Mouse (Mus musculus) CH12.LX (cell line): ENCODE measurements at regions not wholly inside any gene's neighbourhood (a gene's known extent, or its start where the extent isn't known, plus 50 kb on each side); places are given as distances from the start of the nearest gene placed in this dataset.

Source experiments
- DNase-seq: peaks from one replicate; pipeline ENCODE4 v3.0.0-alpha.2; 2013; ENCODE audit errors: extremely low read depth
- H3K27ac ChIP-seq: 2 replicates; pipeline ENCODE4 v1.5.1; 2012; ENCODE audit warnings: low read depth, mild to moderate bottlenecking, control low read depth, moderate library complexity; ENCODE audit not compliant: insufficient read depth
- H3K27me3 ChIP-seq: replicated peaks from 2 replicates; pipeline ENCODE3; 2012; ENCODE audit warnings: inconsistent platforms
- H3K36me3 ChIP-seq, 2 experiments: replicated peaks in 1 of 2; 2 replicates each; pipeline versions ENCODE3 to v1.6.1; 2012; ENCODE audit warnings: inconsistent platforms in 1 of 2, low read length in 1 of 2, mild to moderate bottlenecking in 1 of 2, mixed read lengths in 1 of 2, moderate library complexity in 1 of 2; ENCODE audit not compliant: control insufficient read depth in 1 of 2, insufficient read depth in 1 of 2
- H3K4me1 ChIP-seq, 2 experiments: 2 replicates each; pipeline ENCODE4 v1.6.1; 2012; ENCODE audit warnings: inconsistent platforms in 1 of 2, moderate library complexity in 1 of 2; ENCODE audit not compliant: insufficient read depth in 2 of 2, control insufficient read depth in 1 of 2
- H3K4me2 ChIP-seq: 2 replicates; pipeline ENCODE4 v1.6.1; 2012; ENCODE audit warnings: low read depth, mild to moderate bottlenecking, control low read depth; ENCODE audit not compliant: poor library complexity, insufficient read depth, severe bottlenecking
- H3K4me3 ChIP-seq, 3 experiments: fragments of 150-350 bp in 1 of 3; sonication (generic) in 1 of 3; replicated peaks in 1 of 3; 2 replicates each; pipeline versions ENCODE3 to v1.5.1; 2011 to 2012; ENCODE audit warnings: low read depth in 2 of 3, low read length in 2 of 3, mild to moderate bottlenecking in 2 of 3, moderate library complexity in 2 of 3, control low read depth in 1 of 3, improper control_type of control experiment in 1 of 3, inconsistent platforms in 1 of 3, mixed read lengths in 1 of 3; ENCODE audit not compliant: poor library complexity in 1 of 3
- H3K79me2 ChIP-seq: replicated peaks from 2 replicates; pipeline ENCODE4 v1.6.1; 2012; ENCODE audit warnings: mild to moderate bottlenecking, moderate library complexity; ENCODE audit not compliant: control insufficient read depth, poor library complexity, insufficient read depth, severe bottlenecking; ENCODE audit errors: extremely low read depth
- H3K9ac ChIP-seq: 2 replicates; pipeline ENCODE4 v1.6.1; 2012; ENCODE audit warnings: low read depth, mild to moderate bottlenecking, control low read depth, moderate library complexity; ENCODE audit not compliant: insufficient read depth
- H3K9me3 ChIP-seq: replicated peaks from 2 replicates; pipeline ENCODE3; 2012; ENCODE audit warnings: low read length, inconsistent platforms, mixed read lengths
- CHD1 ChIP-seq: IDR thresholded peaks from 2 replicates; pipeline ENCODE4 v1.6.1; 2012; ENCODE audit warnings: low read depth, low read length, improper control_type of control experiment, inconsistent platforms
- CHD2 ChIP-seq: IDR thresholded peaks from 2 replicates; pipeline ENCODE4 v1.6.1; 2011; ENCODE audit warnings: low read length, improper control_type of control experiment
- CTCF ChIP-seq, 2 experiments: IDR thresholded peaks in 1 of 2; conservative IDR thresholded peaks in 1 of 2; 2 replicates each; pipeline ENCODE4 v1.5.1; 2011 to 2012; ENCODE audit warnings: low read depth in 2 of 2, low read length in 2 of 2, improper control_type of control experiment in 1 of 2, inconsistent platforms in 1 of 2, mild to moderate bottlenecking in 1 of 2, moderate library complexity in 1 of 2
- ELF1 ChIP-seq: IDR thresholded peaks from 2 replicates; pipeline ENCODE4 v1.6.1; 2014; ENCODE audit warnings: low read depth, mild to moderate bottlenecking, inconsistent platforms, low read length, improper control_type of control experiment
- EP300 ChIP-seq: IDR thresholded peaks from 2 replicates; pipeline ENCODE4 v1.6.1; 2011; ENCODE audit warnings: low read length, improper control_type of control experiment
- ETS1 ChIP-seq: conservative IDR thresholded peaks from 2 replicates; pipeline ENCODE4 v1.6.1; 2012; ENCODE audit warnings: low read depth, mild to moderate bottlenecking, inconsistent platforms, low read length, improper control_type of control experiment, moderate library complexity
- HCFC1 ChIP-seq: IDR thresholded peaks from 2 replicates; pipeline ENCODE4 v1.6.1; 2012; ENCODE audit warnings: low read depth, mild to moderate bottlenecking, inconsistent platforms, low read length, improper control_type of control experiment
- JUN ChIP-seq: IDR thresholded peaks from 2 replicates; pipeline ENCODE4 v1.6.1; 2011; ENCODE audit warnings: low read depth, mild to moderate bottlenecking, low read length, improper control_type of control experiment, moderate library complexity; ENCODE audit not compliant: insufficient read depth
- JUND ChIP-seq: conservative IDR thresholded peaks from 2 replicates; pipeline ENCODE4 v1.6.1; 2011; ENCODE audit warnings: low read depth, low read length, improper control_type of control experiment
- MAFK ChIP-seq: IDR thresholded peaks from 2 replicates; pipeline ENCODE4 v1.6.1; 2011; ENCODE audit warnings: low read length, improper control_type of control experiment; ENCODE audit not compliant: insufficient replicate concordance
- MAZ ChIP-seq: IDR thresholded peaks from 2 replicates; pipeline ENCODE4 v1.6.1; 2012; ENCODE audit warnings: low read depth, mild to moderate bottlenecking, inconsistent platforms, low read length, improper control_type of control experiment, moderate library complexity
- MXI1 ChIP-seq: IDR thresholded peaks from 2 replicates; pipeline ENCODE4 v1.6.1; 2011; ENCODE audit warnings: mild to moderate bottlenecking, low read depth, low read length, improper control_type of control experiment
- PAX5 ChIP-seq: IDR thresholded peaks from 2 replicates; pipeline ENCODE4 v1.6.1; 2012; ENCODE audit warnings: low read length, inconsistent platforms, mixed read lengths
- POLR2AphosphoS2 ChIP-seq: IDR thresholded peaks from 2 replicates; pipeline ENCODE4 v1.6.1; 2011; ENCODE audit warnings: low read depth, low read length, improper control_type of control experiment
- RCOR1 ChIP-seq: conservative IDR thresholded peaks from 2 replicates; pipeline ENCODE4 v1.6.1; 2012; ENCODE audit warnings: low read depth, mild to moderate bottlenecking, inconsistent platforms, low read length, improper control_type of control experiment
- UBTF ChIP-seq: IDR thresholded peaks from 2 replicates; pipeline ENCODE4 v1.6.1; 2012; ENCODE audit warnings: low read depth, mild to moderate bottlenecking, inconsistent platforms, low read length, improper control_type of control experiment, moderate library complexity
- ZKSCAN1 ChIP-seq: IDR thresholded peaks from 2 replicates; pipeline ENCODE4 v1.6.1; 2012; ENCODE audit warnings: low read depth, inconsistent platforms, low read length, improper control_type of control experiment, borderline replicate concordance
- ZMIZ1 ChIP-seq: IDR thresholded peaks from 2 replicates; pipeline ENCODE4 v1.6.1; 2012; ENCODE audit warnings: low read depth, mild to moderate bottlenecking, inconsistent platforms, low read length, improper control_type of control experiment
- dilution Hi-C: fragments of 300-500 bp; cut with MboI; formaldehyde crosslinking; loops from 2 replicates; pipeline ENCODE4 v1.14.3; 2020; ENCODE audit warnings: low sequenced_read_pairs; ENCODE audit not compliant: extremely low pct_unique_long_range_greater_than_20kb, extremely low pct_ligation_motif_present
- in situ Hi-C: fragments of 300-500 bp; cut with MboI; formaldehyde crosslinking; loops from 3 replicates; pipeline ENCODE4 v1.14.3; 2019; ENCODE audit warnings: low sequenced_read_pairs, low pct_ligation_motif_present, low pct_unique_long_range_greater_than_20kb, mixed read lengths

DNA sequence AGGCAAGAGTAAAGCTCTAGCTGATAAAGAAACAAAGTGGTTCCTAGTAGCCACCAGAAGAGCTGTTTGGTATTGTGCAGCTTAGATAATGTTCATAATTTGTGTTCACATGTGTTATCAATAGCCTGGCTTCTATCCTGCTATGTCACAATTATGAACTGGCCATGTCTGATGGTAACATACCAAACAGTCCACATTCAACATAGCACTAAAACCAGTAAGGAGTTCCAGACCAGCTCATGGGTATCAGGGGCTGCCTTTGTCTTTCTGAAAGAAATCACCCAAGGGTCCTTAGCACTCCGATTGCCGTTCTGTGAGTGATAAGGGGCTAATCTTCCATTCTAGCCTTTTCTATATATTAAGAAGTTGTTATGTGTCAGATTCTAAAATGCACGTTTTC is 58.7 kb upstream of the Nampt start:
- peaks cover 2 to 32% of the 10 kb centered on the region in 2 experiments; a peak in 3 of 4 replicates for H3K4me1 ChIP-seq
- in situ Hi-C loops: no loop called here
- TF ChIP-seq MAFK: no peak
- no peak for TF ChIP-seq ETS1
- TF ChIP-seq MAZ: no peak
- no peak for TF ChIP-seq JUND
- TF ChIP-seq ZMIZ1: no peak
- TF ChIP-seq JUN: no peak
- TF ChIP-seq ZKSCAN1: no peak
- TF ChIP-seq POLR2AphosphoS2: no peak
- no peak for TF ChIP-seq CTCF (conservative IDR thresholded peaks at IDR 0.05 in 1 of 2, IDR thresholded peaks at IDR 0.05 in 1 of 2; ENCODE audit: low read depth in 2 of 2, low read length in 2 of 2)
- no peak for TF ChIP-seq UBTF
- no peak for TF ChIP-seq PAX5
- no peak for TF ChIP-seq ELF1
- no peak for TF ChIP-seq RCOR1
- TF ChIP-seq MXI1: no peak
- no peak for TF ChIP-seq CHD1
- TF ChIP-seq HCFC1: no peak
- no peak for TF ChIP-seq EP300
- no peak for TF ChIP-seq CHD2
- TF ChIP-seq, all 38 proteins: peak for 0
- no peak overlapping the region for H3K4me2 ChIP-seq
- no peaks in the 10 kb centered on the region for H3K27me3 ChIP-seq
- H3K79me2 ChIP-seq: no peaks in the 10 kb centered on the region
- H3K4me3 ChIP-seq: no peak overlapping the region
- DNase-seq: no peak
- H3K9ac ChIP-seq: no peak overlapping the region
- dilution Hi-C loops: no loop called here
- H3K9me3 ChIP-seq: no peaks in the 10 kb centered on the region
- no peaks in the 10 kb centered on the region for H3K36me3 ChIP-seq
- H3K27ac ChIP-seq: no peak overlapping the region

DNA sequence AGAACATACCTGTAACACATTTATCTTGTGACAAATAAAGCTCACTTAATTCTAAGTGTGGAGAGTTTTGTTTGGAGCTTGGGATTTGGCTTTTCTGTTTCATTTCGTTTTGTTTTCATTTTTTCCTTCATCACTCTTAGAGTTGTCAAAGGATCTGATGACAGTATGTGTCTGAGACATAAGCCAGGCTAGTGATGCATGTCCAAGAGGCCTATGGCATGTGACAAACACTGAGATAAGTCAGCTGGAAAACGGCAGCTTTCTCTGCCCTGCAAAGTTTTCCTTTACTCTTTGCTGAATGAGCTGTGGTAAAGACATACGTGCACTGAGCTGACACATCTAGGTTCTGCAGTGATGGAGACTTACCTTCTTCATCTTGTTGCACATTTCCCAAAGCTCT is 58.3 kb upstream of the Nampt start:
- no peaks in the 10 kb centered on the region for H3K9me3 ChIP-seq
- no peak overlapping the region for H3K27ac ChIP-seq
- H3K9ac ChIP-seq: no peak overlapping the region
- H3K27me3 ChIP-seq: no peaks in the 10 kb centered on the region
- H3K36me3 ChIP-seq: no peaks in the 10 kb centered on the region
- dilution Hi-C loops: no loop called here
- no peak overlapping the region for H3K4me3 ChIP-seq
- no peak for TF ChIP-seq PAX5
- TF ChIP-seq ETS1: peak; percentile 25; the same call in 1 of the 2 replicates
- TF ChIP-seq, all 38 proteins: peak for 1
- in situ Hi-C loops: no loop called here
- no peak for DNase-seq
- no peaks in the 10 kb centered on the region for H3K79me2 ChIP-seq
- no peak overlapping the region for H3K4me2 ChIP-seq
- peaks cover 2 to 36% of the 10 kb centered on the region in 2 experiments; a peak in 3 of 4 replicates for H3K4me1 ChIP-seq
